Mouse (Mus musculus) frontal cortex, postnatal 10 days (tissue): ENCODE data around the gene Fadd.

Source experiments
- DNase-seq, 2 experiments: peaks; one replicate each; pipeline ENCODE4 v3.0.0; 2022; ENCODE audit warnings: low spot score in 2 of 2, mixed read lengths in 1 of 2

Gene Fadd

DNA sequence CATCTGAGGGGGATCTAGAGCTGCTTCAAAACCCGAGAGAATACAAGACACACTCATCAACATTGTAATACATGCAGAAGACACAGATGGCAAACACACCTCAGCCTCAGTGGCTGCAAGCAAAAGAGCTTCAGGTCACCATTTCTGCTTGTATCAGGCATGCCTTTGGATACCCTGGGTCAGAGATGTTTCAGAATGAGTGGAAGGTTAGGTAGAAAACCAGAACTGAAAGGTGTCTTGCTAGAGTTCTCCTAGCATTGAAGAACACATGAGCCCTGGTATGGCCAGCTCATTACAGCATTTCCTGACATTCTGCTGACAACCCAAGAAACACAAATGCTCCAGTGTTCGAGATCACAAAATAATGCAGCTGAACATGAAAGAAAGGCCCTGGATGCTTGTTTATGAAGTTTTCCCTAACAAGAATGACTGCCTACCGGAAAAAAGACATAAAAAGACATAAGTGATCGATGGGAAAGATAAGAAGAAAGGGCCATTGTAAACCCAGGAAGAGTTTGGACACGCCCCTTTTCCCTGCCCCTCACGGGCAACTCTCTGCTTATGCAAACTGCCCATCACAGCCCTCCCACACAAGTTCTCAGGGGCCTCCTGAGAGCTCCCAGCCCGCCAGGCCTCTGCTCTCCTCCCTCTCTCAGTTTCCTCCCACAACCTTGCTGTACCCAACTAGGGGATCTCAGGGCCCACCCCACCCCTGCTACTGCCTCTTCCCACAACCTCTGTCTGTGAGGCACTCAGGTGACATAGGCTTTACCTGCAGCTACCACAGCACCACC, 50.5 kb downstream of the Fadd start:
- no peak for DNase-seq

DNA sequence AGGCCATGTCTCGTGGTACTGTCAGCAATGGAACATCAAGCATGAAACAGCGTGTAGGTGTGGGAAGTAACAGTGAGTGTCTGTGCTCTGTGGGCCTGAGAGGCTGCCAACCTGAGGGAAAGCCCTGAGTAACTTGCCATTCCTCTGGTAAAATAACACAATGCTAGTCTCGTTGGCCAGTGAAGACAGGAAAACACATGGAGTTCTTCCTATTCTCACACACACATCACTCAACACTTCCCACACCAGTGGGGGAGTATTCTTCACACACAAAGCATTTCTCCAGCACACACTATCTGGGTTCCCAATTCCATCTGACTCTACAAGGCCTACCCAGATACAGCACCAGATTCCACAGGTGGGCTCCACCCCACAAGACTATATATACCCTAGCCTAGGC, 52.4 kb downstream of the Fadd start:
- DNase-seq, result no peak

DNA sequence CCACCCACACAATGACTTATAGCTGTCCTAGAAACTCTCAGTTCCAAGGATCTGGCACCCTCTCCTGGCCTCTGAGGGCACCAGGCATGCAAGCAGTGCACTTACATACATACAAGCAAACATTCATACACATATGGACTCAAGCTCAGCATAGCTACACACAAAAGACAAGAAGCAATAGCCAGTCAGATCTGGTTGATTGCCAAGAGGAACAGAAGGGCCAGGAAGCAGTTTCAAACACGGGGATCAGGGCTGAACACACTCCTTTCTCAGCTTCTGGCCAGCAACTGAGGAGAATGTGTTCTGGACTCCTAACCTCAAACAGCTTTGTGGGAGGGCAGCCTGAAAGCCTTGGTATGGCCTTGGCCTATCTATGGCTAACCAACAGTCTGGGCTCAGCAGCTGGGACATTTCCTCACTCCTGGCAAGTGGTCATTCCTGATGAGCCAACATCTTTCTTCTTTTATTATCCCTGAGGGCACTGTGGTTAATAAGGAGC, 54.5 kb downstream of the Fadd start:
- DNase-seq, result no peak
